Mouse (Mus musculus): ENCODE data around the gene Cdh23.

DNA sequence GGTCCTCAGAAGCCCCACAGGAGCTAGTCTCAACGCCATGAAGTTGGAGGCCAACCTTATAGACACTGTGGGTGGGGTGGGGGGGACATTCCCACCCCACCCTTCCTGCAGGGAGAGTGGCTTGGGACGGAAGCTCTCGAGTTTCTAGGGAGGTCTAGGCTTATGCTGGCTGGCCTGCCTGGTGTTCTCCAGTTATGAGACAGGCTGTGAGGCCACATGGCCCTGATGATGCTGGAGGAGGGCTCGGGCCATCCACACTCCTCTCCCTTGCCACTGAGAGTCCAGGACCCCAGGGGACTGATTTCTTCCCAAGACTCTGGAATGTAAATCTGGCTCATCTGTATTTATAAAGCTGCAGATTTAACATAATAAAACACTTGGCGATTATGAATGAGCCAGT lies 31.0 kb upstream of the Cdh23 start:
- TF ChIP-seq CTCF (IDR thresholded peaks at IDR 0.05; ENCODE audit: low read depth, low read length) (no peak), POLR2A (IDR thresholded peaks at IDR 0.05; ENCODE audit: borderline replicate concordance, low read depth, low read length) (no peak)

All from bone marrow macrophage, adult 2 months (primary cell).